Mouse (Mus musculus) C2C12 (cell line): Measurements from ENCODE around the gene Sox6. TPM values are rescaled to one million over a fixed set of nuclear protein-coding genes. Genes with fewer than 3 reads are reported as not detected.

ENCODE experiments used
- H3K27me3 ChIP-seq: one replicate; pipeline ENCODE4 v1.6.1; 2011; ENCODE audit not compliant: control insufficient read depth, insufficient read depth, insufficient read length
- H3K36me3 ChIP-seq: one replicate; pipeline ENCODE4 v1.6.1; 2011; ENCODE audit not compliant: control insufficient read depth, insufficient read depth
- H3K4me3 ChIP-seq: one replicate; pipeline ENCODE4 v1.5.1; 2011; ENCODE audit warnings: mild to moderate bottlenecking, control low read depth; ENCODE audit not compliant: poor library complexity, insufficient read depth, severe bottlenecking
- H3K79me2 ChIP-seq: one replicate; pipeline ENCODE4 v1.6.1; 2011; ENCODE audit not compliant: control insufficient read depth, insufficient read depth
- H3K79me3 ChIP-seq: one replicate; pipeline ENCODE4 v1.6.1; 2011; ENCODE audit warnings: low read depth, control low read depth
- H3ac ChIP-seq: one replicate; pipeline ENCODE3; 2011; ENCODE audit warnings: low read depth; ENCODE audit not compliant: control insufficient read depth, insufficient read length
- CEBPB ChIP-seq: IDR thresholded peaks from one replicate; pipeline ENCODE4 v1.6.1; 2011; ENCODE audit warnings: low read depth, mild to moderate bottlenecking, control low read depth, moderate library complexity
- CTCF ChIP-seq: IDR thresholded peaks from one replicate; pipeline ENCODE4 v1.5.1; 2011; ENCODE audit not compliant: control insufficient read depth, insufficient read depth, insufficient read length
- FOSL1 ChIP-seq: IDR thresholded peaks from one replicate; pipeline ENCODE4 v1.8.0; 2011; ENCODE audit warnings: mild to moderate bottlenecking, low read length; ENCODE audit not compliant: poor library complexity, insufficient read depth, severe bottlenecking
- MAX ChIP-seq: IDR thresholded peaks from one replicate; pipeline ENCODE4 v1.6.1; 2011; ENCODE audit warnings: mild to moderate bottlenecking, control low read depth
- MYOD1 ChIP-seq: IDR thresholded peaks from one replicate; pipeline ENCODE4 v1.6.1; 2011; ENCODE audit warnings: low read depth; ENCODE audit not compliant: control insufficient read depth, insufficient read length
- MYOG ChIP-seq: IDR thresholded peaks from one replicate; pipeline ENCODE4 v1.6.1; 2011; ENCODE audit not compliant: control insufficient read depth, insufficient read length; ENCODE audit errors: extremely low read depth
- USF1 ChIP-seq: IDR thresholded peaks from one replicate; pipeline ENCODE4 v1.6.1; 2011; ENCODE audit warnings: low read depth, mild to moderate bottlenecking, control low read depth, moderate library complexity
- polyA plus RNA-seq: library from polyadenylated mRNA; unstranded; fragments of >200 nt; fragmentation: generic; extraction: Trizol; gene quantifications from one replicate; pipeline ENCODE4 v1.2.1, GENCODE M21; 2012; ENCODE audit warnings: missing spikeins

The Sox6 gene
- polyA plus RNA-seq, 1 experiment: 0.08 TPM

DNA sequence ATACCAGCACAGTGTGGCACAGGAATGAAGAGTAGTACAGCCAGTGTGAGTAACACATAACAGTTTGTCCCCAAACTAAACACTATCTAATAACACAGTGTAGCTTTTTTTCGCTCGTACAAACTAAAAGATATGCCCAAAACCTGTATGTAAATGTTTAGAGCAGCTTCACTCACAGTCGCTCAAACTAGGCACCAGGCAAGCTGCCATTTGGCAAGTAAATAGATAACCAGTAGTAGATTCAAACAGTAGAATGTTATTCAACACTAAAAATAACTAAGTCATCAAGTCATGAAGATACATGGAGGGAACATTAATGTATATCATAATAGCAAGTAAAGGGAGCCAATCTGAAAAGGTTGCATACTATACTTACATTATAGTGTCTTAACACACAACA, 318.8 kb downstream of the Sox6 start:
- Histone ChIP-seq H3K27me3 (no peaks in the 10 kb centered on the region), H3K36me3 (no peaks in the 10 kb centered on the region), H3K79me3 (no peaks in the 10 kb centered on the region), H3ac (no peak overlapping the region), H3K79me2 (no peaks in the 10 kb centered on the region), H3K4me3 (no peak overlapping the region)
- TF ChIP-seq MAX: no peak
- TF ChIP-seq USF1: no peak
- TF ChIP-seq FOSL1: no peak
- TF ChIP-seq CTCF: no peak
- TF ChIP-seq MYOD1: no peak
- TF ChIP-seq CEBPB: no peak
- TF ChIP-seq MYOG: no peak

GRCm38 (mm10) chr7:115706141-115706540, 332.5 kb downstream of the Sox6 start:
- Histone ChIP-seq H3K4me3 (no peak overlapping the region), H3K36me3 (no peaks in the 10 kb centered on the region), H3K27me3 (no peaks in the 10 kb centered on the region), H3K79me2 (no peaks in the 10 kb centered on the region), H3K79me3 (no peaks in the 10 kb centered on the region), H3ac (no peak overlapping the region)
- no peak for TF ChIP-seq MAX
- TF ChIP-seq MYOG: no peak
- no peak for TF ChIP-seq FOSL1
- no peak for TF ChIP-seq CEBPB
- no peak for TF ChIP-seq CTCF
- no peak for TF ChIP-seq MYOD1
- no peak for TF ChIP-seq USF1

DNA sequence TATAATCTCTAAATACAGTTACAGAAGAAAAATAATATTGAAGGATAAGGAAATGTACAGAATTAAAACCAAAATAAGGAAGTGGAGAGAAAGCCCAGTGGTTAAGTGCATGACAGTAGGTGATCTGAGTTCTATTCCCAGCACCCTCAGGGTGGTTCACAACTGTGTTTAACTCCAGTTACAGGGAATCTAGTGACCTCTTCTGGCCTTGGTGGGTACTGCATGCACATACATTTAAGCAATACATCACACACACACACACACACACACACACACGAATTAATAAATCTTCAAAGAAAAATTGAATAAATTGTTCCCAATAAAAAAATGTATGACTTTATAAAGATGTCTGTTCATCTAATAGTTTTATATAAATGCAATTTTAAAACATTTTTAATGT, 340.5 kb downstream of the Sox6 start:
- no peaks in the 10 kb centered on the region for H3K79me2 ChIP-seq
- no peaks in the 10 kb centered on the region for H3K36me3 ChIP-seq
- no peaks in the 10 kb centered on the region for H3K27me3 ChIP-seq
- TF ChIP-seq MYOG: no peak
- TF ChIP-seq USF1: no peak
- TF ChIP-seq MAX: no peak
- TF ChIP-seq MYOD1: no peak
- no peak for TF ChIP-seq CEBPB
- TF ChIP-seq CTCF: no peak
- TF ChIP-seq FOSL1: no peak
- no peak overlapping the region for H3ac ChIP-seq
- no peak overlapping the region for H3K4me3 ChIP-seq
- H3K79me3 ChIP-seq: no peaks in the 10 kb centered on the region

GRCm38 (mm10) chr7:115693206-115693605, 345.4 kb downstream of the Sox6 start:
- Histone ChIP-seq H3K4me3 (no peak overlapping the region), H3K79me2 (no peaks in the 10 kb centered on the region), H3K36me3 (no peaks in the 10 kb centered on the region), H3ac (no peak overlapping the region), H3K79me3 (no peaks in the 10 kb centered on the region), H3K27me3 (no peaks in the 10 kb centered on the region)
- TF ChIP-seq CEBPB (no peak), MAX (no peak), FOSL1 (no peak), CTCF (no peak), MYOG (no peak), USF1 (no peak), MYOD1 (no peak)

DNA sequence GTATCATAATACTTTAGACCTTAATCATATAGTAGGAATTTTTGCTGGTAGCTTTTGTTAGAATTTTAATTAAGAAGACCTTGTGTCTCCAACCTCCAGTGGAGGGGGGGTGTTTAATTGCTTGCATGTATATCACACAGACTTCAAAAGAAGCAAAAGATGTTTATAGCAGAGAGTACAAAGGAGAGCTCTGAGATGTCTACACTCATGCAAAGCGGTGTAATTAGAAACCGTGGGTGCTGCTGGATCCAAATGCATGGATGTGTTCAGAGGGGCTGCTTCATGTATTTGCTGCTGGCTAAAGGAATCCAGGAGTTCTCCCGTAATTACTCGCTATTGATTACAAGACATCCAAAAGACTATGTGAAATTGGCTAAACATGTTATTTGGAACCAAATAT, 347.5 kb downstream of the Sox6 start:
- TF ChIP-seq USF1 (no peak), MAX (no peak), FOSL1 (no peak), MYOD1 (no peak), CEBPB (no peak), MYOG (no peak), CTCF (no peak)
- Histone ChIP-seq H3K4me3 (no peak overlapping the region), H3K79me2 (no peaks in the 10 kb centered on the region), H3ac (no peak overlapping the region), H3K79me3 (no peaks in the 10 kb centered on the region), H3K27me3 (no peaks in the 10 kb centered on the region), H3K36me3 (no peaks in the 10 kb centered on the region)

GRCm38 (mm10) chr7:115686687-115687086, 351.9 kb downstream of the Sox6 start:
- Histone ChIP-seq H3K36me3 (no peaks in the 10 kb centered on the region), H3K27me3 (no peaks in the 10 kb centered on the region), H3K79me2 (no peaks in the 10 kb centered on the region), H3K4me3 (no peak overlapping the region), H3ac (no peak overlapping the region), H3K79me3 (no peaks in the 10 kb centered on the region)
- TF ChIP-seq FOSL1: no peak
- TF ChIP-seq CTCF: no peak
- no peak for TF ChIP-seq MYOG
- TF ChIP-seq CEBPB: no peak
- no peak for TF ChIP-seq MAX
- TF ChIP-seq USF1: no peak
- no peak for TF ChIP-seq MYOD1
